Mouse (Mus musculus) forebrain, embryonic 11.5 days (tissue): ENCODE data around the gene Gm19345. TPM values are rescaled to one million over a fixed set of nuclear protein-coding genes. Genes with fewer than 3 reads are reported as not detected.
A peak's percentile ranks its signal among the peaks of the same experiment; 100 is the strongest.

ENCODE experiments used
- ATAC-seq: fragments of 200-750 bp; cut with Nextera tagmentation; replicated peaks from 2 replicates; pipeline ENCODE4 v1.8.0; 2017; ENCODE audit warnings: moderate TSS enrichment; ENCODE audit not compliant: low FRiP score
- DNase-seq: peaks from one replicate; pipeline ENCODE4 v3.0.0-alpha.2; 2017; ENCODE audit warnings: low spot score
- H3K27ac ChIP-seq: fragments of 300-500 bp; sonication (generic); 2 replicates; pipeline ENCODE4 v1.5.1; 2014; ENCODE audit warnings: low read depth, low read length
- H3K27me3 ChIP-seq: fragments of 300-500 bp; sonication (generic); 2 replicates; pipeline ENCODE4 v1.6.1; 2014; ENCODE audit warnings: mild to moderate bottlenecking, low read length, mixed read lengths; ENCODE audit not compliant: control insufficient read depth, insufficient read depth
- H3K36me3 ChIP-seq: fragments of 300-500 bp; sonication (generic); 2 replicates; pipeline ENCODE4 v1.6.1; 2014; ENCODE audit warnings: mild to moderate bottlenecking, low read length, moderate library complexity, mixed read lengths; ENCODE audit not compliant: control insufficient read depth, insufficient read depth
- H3K4me1 ChIP-seq: fragments of 300-500 bp; sonication (generic); replicated peaks from 2 replicates; pipeline ENCODE4 v1.6.1; 2014; ENCODE audit warnings: low read length, mixed read lengths; ENCODE audit not compliant: control insufficient read depth, insufficient read depth
- H3K4me2 ChIP-seq: fragments of 300-500 bp; sonication (generic); 2 replicates; pipeline ENCODE4 v1.6.1; 2014; ENCODE audit warnings: low read depth, mild to moderate bottlenecking, low read length, moderate library complexity, mixed read lengths; ENCODE audit not compliant: severe bottlenecking
- H3K4me3 ChIP-seq: fragments of 300-500 bp; sonication (generic); 2 replicates; pipeline ENCODE4 v1.5.1; 2014; ENCODE audit warnings: low read depth, low read length
- H3K9ac ChIP-seq: fragments of 300-500 bp; sonication (generic); 2 replicates; pipeline ENCODE4 v1.6.1; 2014; ENCODE audit warnings: low read length
- H3K9me3 ChIP-seq: fragments of 300-500 bp; sonication (generic); 2 replicates; pipeline ENCODE4 v1.6.1; 2016; ENCODE audit warnings: low read length, mixed read lengths; ENCODE audit not compliant: control insufficient read depth
- WGBS: fragments of 180-500 bp; shearing (Covaris S2); extraction: QIAGEN DNeasy Blood & Tissue Kit; methylation state at CpG from one replicate; pipeline ENCODE4 v1.1.7; 2014; 5-methylcytosine and 5-hydroxymethylcytosine counted together
- polyA plus RNA-seq: library from polyadenylated mRNA; unstranded; fragments of >200 nt; fragmentation: Nextera tagmentation; extraction: Ambion mirVana; gene quantifications from 2 replicates; pipeline ENCODE4 v1.2.1, GENCODE M21; 2014

Gene Gm19345
- polyA plus RNA-seq, 1 experiment from 2014 or later: not detected

DNA sequence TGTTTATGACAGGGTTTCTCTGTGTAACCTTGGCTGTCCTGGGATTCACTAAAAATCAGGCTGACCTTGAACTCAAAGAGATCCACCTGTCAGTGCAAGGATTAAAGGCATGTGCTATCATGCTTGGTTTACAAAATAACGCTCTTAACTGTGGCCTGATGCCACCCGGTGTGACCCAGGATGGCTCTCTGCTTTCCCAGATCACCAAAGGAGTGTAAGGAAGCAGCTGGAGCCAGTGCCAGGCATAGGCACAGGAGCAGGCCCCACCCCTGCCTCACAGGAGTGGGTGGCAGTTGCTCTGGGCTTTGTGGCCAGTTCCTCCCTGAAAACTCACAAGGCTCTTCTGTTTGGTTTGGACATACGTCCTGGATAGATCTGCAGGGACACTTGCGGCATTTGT lies 11.4 kb upstream of the Gm19345 start:
- ATAC-seq (no peak), DNase-seq (no peak)
- Histone ChIP-seq H3K4me1 (0 out of 2 replicates have a peak, but pooled peaks cover 2% of the 10 kb centered on the region), H3K36me3 (no peaks in the 10 kb centered on the region), H3K27ac (no peak overlapping the region), H3K9me3 (no peaks in the 10 kb centered on the region), H3K4me3 (no peak overlapping the region), H3K27me3 (0 out of 2 replicates have a peak, but pooled peaks cover 2% of the 10 kb centered on the region), H3K4me2 (no peak overlapping the region), H3K9ac (no peak overlapping the region)
- 77% methylated on average over 4 of the region's 4 CpGs for WGBS

DNA sequence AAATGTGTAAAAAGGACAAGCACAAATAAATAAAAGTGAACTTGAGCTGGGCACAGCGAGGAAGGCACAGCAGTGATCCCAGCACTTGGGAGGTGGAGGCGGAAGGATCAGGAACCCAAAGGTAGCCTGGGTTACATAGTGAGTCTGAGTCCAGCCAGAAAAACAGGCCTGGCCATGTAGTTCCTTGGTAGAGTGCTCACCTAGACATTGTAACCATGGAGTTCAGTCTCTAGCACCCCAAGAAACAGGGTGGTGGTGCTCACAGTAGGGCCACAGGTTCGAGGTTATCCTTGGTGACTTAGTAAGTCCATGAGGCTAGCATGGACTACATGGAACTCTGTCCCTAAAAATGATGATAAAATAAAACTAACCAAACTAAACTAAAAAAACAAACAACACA lies 10.9 kb upstream of the Gm19345 start:
- H3K27me3 ChIP-seq: 0 out of 2 replicates have a peak, but pooled peaks cover 2% of the 10 kb centered on the region
- ATAC-seq (no peak), DNase-seq (no peak)
- 0 out of 2 replicates have a peak, but pooled peaks cover 2% of the 10 kb centered on the region for H3K4me1 ChIP-seq
- H3K9me3 ChIP-seq: no peaks in the 10 kb centered on the region
- no peak overlapping the region for H3K4me3 ChIP-seq
- H3K4me2 ChIP-seq: no peak overlapping the region
- whole genome bisulfite sequencing: 82% methylated on average over 3 of the region's 3 CpGs
- no peaks in the 10 kb centered on the region for H3K36me3 ChIP-seq
- no peak overlapping the region for H3K9ac ChIP-seq
- no peak overlapping the region for H3K27ac ChIP-seq

DNA sequence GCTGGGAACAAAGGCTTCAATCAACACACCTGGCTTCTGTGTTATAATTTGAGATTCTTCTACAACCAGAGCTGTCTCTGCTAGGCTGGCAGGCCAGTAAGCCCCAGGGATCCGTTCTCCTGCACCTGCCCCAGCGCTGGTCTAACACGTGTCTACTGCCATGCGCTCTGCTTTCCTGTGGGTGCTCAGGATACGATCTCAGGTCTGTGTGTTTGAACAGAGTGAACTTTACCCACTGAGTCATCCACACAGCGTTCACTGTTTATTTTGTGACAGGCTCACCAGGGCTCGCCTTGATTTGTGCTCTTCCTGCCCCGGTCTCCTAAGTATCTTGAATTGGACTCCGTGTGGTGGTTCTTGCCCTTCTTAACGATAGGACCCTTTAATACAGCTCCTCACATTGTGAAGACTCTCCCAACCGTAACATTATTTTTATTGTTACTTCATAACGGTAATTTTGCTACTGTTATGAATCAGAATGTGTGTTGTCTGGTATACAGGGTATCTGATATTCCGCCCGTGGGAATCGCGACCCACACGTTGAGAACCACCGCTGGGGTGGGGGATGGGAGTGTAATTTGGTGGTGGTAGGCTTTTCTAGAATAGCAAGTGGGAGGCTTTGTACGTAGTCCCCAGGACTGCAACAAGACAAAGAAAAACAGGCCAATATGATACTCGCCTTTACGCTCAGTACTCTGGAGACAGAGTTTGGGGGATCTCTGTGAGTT lies 10.0 kb upstream of the Gm19345 start:
- DNase-seq: peak; percentile 46
- no peak overlapping the region for H3K4me2 ChIP-seq
- no peak overlapping the region for H3K27ac ChIP-seq
- H3K4me3 ChIP-seq: no peak overlapping the region
- no peaks in the 10 kb centered on the region for H3K9me3 ChIP-seq
- H3K27me3 ChIP-seq: 0 out of 2 replicates have a peak, but pooled peaks cover 2% of the 10 kb centered on the region
- no peak overlapping the region for H3K9ac ChIP-seq
- H3K36me3 ChIP-seq: no peaks in the 10 kb centered on the region
- 0 out of 2 replicates have a peak, but pooled peaks cover 2% of the 10 kb centered on the region for H3K4me1 ChIP-seq
- WGBS: 83% methylated on average over 21 of the region's 21 CpGs
- ATAC-seq: no peak

DNA sequence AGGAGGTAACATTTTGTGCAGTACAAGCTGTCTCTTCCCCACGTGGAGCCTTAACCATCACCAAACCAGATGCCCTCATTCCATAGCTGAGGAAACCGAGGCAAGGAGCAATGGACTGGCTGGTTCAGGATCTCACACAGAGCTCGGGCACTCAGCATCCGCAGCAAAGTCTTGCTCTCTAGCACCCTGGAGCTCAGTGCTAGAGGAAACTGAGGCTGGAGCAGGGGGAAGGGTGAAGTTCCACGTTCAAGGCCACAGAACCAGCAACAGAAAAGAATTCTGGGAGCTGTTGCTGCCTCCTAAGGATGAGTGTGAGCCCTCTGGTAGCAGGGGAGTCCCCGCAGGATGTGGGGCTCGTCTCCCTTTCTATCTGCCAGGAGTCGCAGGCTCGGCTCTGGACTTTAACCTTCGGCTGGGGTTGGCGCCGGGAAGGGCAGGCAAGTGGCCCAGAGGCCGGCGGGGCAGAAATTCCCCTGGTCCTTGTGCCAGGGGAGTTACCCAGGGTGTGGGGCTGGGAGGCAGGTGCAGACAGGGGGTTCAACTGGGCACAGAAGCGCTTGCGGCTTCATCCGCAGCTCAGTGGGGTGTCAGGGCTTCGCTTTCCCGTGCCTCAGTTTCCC lies 8.8 kb upstream of the Gm19345 start:
- H3K36me3 ChIP-seq: no peaks in the 10 kb centered on the region
- H3K4me2 ChIP-seq: no peak overlapping the region
- H3K9ac ChIP-seq: no peak overlapping the region
- no peak overlapping the region for H3K4me3 ChIP-seq
- DNase-seq: peak; percentile 50
- no peak overlapping the region for H3K27ac ChIP-seq
- 0 out of 2 replicates have a peak, but pooled peaks cover 2% of the 10 kb centered on the region for H3K27me3 ChIP-seq
- no peaks in the 10 kb centered on the region for H3K9me3 ChIP-seq
- 0 out of 2 replicates have a peak, but pooled peaks cover 2% of the 10 kb centered on the region for H3K4me1 ChIP-seq
- no peak for ATAC-seq
- 29% methylated on average over 19 of the region's 19 CpGs for WGBS

DNA sequence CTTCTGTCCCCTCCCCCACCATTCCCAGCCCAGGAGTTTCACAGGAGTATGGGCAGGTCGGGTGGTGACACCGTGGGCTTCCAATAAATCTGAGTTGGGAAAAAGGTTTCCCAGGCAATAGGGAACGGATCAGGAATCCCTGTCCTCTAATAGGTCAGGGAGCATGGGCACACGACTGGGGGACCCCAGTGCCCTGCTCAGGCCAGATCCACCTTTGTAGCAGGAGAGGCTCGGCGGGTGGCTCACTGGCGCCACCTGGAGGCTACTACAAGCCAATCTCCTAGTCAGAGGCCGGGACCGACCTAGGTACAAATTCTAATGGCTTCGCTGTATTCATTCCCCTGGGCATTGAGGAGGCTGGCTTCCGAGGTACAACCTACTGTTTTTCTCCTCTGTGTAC lies 8.2 kb upstream of the Gm19345 start:
- H3K4me1 ChIP-seq: 0 out of 2 replicates have a peak, but pooled peaks cover 2% of the 10 kb centered on the region
- H3K36me3 ChIP-seq: no peaks in the 10 kb centered on the region
- peak; percentile 86 for DNase-seq
- no peaks in the 10 kb centered on the region for H3K9me3 ChIP-seq
- no peak overlapping the region for H3K4me2 ChIP-seq
- 5% methylated on average over 11 of the region's 11 CpGs for WGBS
- no peak overlapping the region for H3K27ac ChIP-seq
- ATAC-seq: peak; percentile 61
- H3K4me3 ChIP-seq: no peak overlapping the region
- H3K27me3 ChIP-seq: 0 out of 2 replicates have a peak, but pooled peaks cover 2% of the 10 kb centered on the region
- H3K9ac ChIP-seq: no peak overlapping the region

DNA sequence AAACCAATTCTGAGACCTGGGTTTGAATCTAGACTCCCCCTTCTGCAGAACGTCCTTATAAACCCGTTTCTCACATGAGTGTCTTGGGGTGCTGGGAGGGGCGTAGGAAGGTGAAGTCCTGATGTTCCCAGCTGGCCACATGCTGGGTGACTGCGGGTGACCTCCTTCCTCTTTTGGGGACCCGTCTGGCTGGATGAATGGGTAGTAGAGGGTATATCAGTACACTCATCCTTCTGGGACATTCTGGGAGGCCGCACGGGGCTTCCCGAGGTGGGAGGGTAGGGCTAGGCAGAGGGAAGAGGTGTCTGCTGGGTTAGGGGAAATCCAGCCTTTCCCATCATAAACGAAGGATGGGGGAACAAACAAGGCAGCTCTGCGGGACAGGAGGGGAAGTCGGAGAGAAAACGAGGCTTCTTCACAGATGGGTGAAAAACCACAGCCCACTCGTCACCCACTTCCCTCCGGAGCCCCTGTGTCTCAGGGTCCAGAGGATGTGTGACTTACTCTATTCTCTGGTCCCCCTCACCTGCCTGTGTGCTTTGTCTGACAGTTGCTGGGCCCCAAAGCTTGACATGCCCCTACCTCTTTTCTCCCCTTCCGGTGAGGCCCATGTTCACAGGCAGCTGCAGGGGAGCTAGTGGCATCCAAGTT lies 7.2 kb upstream of the Gm19345 start:
- peak; percentile 48 for DNase-seq
- no peak overlapping the region for H3K27ac ChIP-seq
- 0 out of 2 replicates have a peak, but pooled peaks cover 2% of the 10 kb centered on the region for H3K4me1 ChIP-seq
- H3K9me3 ChIP-seq: no peaks in the 10 kb centered on the region
- H3K4me3 ChIP-seq: no peak overlapping the region
- no peaks in the 10 kb centered on the region for H3K36me3 ChIP-seq
- H3K27me3 ChIP-seq: 0 out of 2 replicates have a peak, but pooled peaks cover 2% of the 10 kb centered on the region
- no peak for ATAC-seq
- WGBS: 69% methylated on average over 15 of the region's 15 CpGs
- H3K4me2 ChIP-seq: no peak overlapping the region
- no peak overlapping the region for H3K9ac ChIP-seq

DNA sequence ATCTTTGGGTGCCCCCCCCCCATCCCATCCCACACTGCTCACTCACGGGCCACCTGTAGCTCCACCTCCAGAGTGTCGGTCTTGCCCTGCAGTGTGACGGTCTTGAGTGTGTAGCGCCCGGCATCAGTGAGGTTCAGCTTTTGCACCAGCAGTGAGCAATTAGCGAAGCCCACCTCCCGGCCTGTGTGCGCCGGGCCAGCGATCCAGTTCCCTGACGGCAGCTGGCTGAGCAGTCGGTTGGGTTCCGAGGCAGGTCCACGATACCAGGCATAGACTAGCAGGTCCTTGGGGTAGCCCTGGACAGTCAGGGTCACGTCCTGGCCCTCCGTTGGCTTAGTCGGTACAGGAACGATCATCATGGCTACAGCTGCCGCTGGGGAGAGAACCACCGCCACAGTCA lies 1.7 kb downstream of the Gm19345 start:
- Histone ChIP-seq H3K9me3 (no peaks in the 10 kb centered on the region; the same call in 1 of the 2 replicates), H3K9ac (no peak overlapping the region), H3K4me2 (no peak overlapping the region), H3K4me1 (no peaks in the 10 kb centered on the region), H3K4me3 (no peak overlapping the region), H3K27ac (no peak overlapping the region), H3K36me3 (no peaks in the 10 kb centered on the region), H3K27me3 (no peaks in the 10 kb centered on the region)
- no peak for DNase-seq
- WGBS: 93% methylated on average over 20 of the region's 20 CpGs
- ATAC-seq: no peak

DNA sequence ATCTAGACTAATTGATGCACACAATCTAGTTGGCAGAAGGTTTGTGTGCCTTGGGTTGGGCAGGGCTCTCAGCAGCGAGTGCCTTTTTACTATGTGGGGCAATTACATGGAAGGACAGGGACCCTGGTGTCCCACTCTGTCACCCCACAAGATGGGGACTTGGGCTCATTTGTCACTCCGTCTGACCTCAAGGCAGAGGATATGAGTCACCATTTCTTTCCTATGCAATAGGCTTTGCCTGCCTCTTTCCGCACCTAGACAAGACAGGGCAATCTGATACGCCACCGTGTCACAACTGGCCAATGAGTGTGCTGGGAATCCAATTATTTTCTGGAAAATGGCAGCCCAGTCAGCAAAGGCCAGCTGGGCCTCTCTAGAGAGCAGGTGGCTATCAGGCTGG lies 3.9 kb downstream of the Gm19345 start:
- H3K27ac ChIP-seq: no peak overlapping the region
- no peaks in the 10 kb centered on the region for H3K4me1 ChIP-seq
- H3K4me2 ChIP-seq: no peak overlapping the region
- DNase-seq (no peak), ATAC-seq (no peak)
- H3K9me3 ChIP-seq: no peaks in the 10 kb centered on the region; the same call in 1 of the 2 replicates
- H3K9ac ChIP-seq: no peak overlapping the region
- 85% methylated on average over 5 of the region's 5 CpGs for WGBS
- H3K27me3 ChIP-seq: no peaks in the 10 kb centered on the region
- no peak overlapping the region for H3K4me3 ChIP-seq
- no peaks in the 10 kb centered on the region for H3K36me3 ChIP-seq
